Mouse (Mus musculus) frontal cortex, postnatal 36 days (tissue): ENCODE results near the gene Fbxo30.

Source experiments
- DNase-seq, 2 experiments: peaks; one replicate each; pipeline ENCODE4 v3.0.0; 2022; ENCODE audit warnings: low spot score in 2 of 2

Fbxo30 gene

DNA sequence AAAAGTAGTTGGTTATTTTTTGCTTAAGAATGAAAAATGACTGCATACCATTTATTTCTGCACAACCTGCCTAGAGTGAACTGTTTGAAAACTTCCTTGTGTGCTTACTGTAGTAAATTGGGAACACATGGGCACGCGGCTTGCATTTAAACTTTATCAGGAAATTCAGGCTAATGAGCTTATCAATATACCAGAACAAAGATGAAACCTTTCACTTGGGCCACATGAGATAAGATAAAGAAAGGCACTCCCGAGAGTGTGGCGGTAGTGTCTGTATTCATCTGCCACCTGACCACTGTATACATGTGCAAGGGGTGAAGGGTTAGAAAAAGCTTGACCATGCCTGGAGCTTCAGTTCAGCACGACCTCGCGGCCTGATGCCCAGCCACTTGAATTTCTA, 41.2 kb downstream of the Fbxo30 start:
- DNase-seq: no peak

DNA sequence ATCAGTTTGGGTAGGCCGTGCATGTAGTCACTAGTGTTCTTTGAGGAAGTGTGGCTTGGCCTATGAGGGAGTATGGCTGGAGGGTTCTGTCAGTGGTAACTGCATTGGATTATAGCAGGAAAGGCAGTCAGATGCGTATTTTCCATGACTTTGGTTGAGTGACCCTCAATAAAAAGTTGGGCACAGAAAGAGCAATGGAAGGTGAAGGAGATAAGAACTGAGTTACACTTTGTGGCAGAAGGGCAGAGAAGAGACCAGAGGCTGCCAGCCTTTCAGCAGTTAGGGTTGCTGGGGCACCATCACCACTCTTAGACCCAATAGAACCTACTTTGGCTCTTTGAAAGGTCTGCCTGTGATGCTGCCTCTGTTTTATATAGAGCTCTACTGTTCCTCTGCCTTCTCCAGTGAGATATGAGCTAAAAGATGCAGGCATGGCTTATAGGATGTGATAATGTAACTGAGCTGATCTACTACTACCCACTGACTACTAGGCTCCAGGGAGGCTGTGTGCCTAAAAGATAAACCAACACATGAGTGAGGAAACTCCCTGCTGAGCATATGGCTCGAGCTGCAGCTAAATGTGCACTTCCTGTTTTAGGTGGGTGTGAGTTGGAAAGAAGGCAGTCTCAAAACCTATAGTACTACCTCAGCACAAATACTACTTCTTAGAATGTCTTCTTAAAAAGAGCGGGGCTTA, 42.2 kb downstream of the Fbxo30 start:
- DNase-seq: peak; percentile 31 to 49

- no peak for DNase-seq
These were observed 45.4 kb downstream of the Fbxo30 start for GRCm38 (mm10) chr10:11326526-11326925.

DNA sequence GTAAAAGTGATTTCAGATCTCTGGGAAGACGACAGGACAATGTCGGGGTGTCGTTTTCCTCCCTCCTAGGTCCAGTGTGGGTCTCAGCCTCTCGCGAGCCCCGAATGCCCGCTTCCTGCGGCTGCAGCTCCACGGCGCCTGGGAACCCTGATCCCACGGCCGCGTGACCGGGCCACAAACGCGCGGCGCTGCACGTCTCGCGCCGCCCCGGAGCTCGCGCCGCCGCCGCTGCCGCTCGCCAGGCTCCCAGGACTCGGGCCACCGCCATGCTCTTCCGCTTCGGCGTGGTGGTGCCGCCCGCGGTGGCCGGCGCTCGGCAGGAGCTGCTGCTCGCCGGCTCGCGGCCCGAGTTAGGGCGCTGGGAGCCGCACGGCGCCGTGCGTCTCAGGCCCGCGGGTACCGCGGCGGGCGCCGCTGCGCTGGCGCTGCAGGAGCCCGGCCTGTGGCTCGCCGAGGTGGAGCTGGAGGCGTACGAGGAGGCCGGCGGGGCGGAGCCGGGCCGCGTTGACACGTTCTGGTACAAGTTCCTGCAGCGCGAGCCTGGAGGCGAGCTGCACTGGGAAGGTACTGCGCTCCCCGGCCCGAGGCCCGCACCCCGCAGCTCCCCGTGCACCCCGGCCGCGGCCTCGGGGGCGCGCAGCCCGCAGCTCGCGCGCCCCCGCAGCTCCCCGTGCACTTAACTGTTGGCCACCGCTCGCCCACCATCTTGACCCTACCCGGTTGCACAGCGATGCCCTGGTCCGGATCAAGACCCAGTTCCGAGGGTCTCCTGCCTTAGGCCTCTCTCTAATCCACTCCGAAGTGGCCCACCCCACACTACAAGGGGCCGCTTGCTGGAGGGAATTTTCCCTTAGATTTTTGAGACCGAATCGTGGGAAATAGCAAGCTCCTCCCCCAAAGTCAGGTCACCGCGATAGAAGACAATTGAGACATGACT, 62.3 kb downstream of the Fbxo30 start, which contains the start of gene Epm2a:
Epm2a (plus strand) TSS at position 200 of the 937 bp plus-strand sequence.
- DNase-seq: peak; percentile 72 to 75

- no peak for DNase-seq
These were observed 63.7 kb downstream of the Fbxo30 start for GRCm38 (mm10) chr10:11344536-11345468.
